ENCODE assay signal across 10 mouse cellular contexts in the genomic region with DNA sequence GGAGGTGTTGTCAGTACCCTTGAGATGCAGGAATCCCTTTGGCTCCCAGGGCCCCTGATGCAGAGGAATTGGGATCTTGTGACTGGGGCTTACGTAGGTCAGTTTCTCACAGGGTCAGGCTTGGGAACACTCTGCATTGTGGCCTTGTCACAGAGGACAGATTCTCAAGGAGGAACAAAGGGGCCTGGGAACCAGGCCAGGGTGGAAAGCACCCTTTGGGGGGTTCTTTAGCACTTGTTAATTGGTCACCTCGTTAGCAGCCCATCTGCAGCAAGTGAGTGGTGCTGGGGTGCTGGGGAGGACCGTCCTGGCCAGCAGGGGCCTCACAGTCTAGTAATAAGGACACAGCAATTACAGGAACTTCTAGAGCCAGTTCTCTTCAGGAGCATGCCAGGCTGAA.
DNase-seq lines count a peak whose midpoint lies in the region; ATAC-seq lines count a peak whose summit lies in the region.
"Had no signal": no experiment of that assay in that cellular context is flagged by ENCODE, and none has a peak within 500 bp of the region (broad histone marks: within the 10 kb centered on the region; RNA-seq: fewer than 3 reads in every experiment).

No protein-coding gene starts in this region.

- no peak overlapping the region for H3K27ac ChIP-seq in forebrain, embryonic 11.5 days (ENCODE audit: low read depth, low read length)
- H3K27ac ChIP-seq: heart, embryonic 13.5 days had no signal

- H3K9ac ChIP-seq in forebrain, embryonic 11.5 days (ENCODE audit: low read length) = no peak overlapping the region
- H3K9ac ChIP-seq: heart, embryonic 13.5 days; lung, embryonic 14.5 days had no signal

- no peak for ATAC-seq in forebrain, embryonic 11.5 days (replicated peaks; ENCODE audit: low FRiP score)
- ATAC-seq in activated CD4-positive, CD25-positive, alpha-beta regulatory T cell, adult 4 months = no peak

- no peak overlapping the region for H3K4me2 ChIP-seq in forebrain, embryonic 11.5 days (ENCODE audit: low read depth, low read length, severe bottlenecking)
- H3K4me2 ChIP-seq: heart, embryonic 13.5 days; lung, embryonic 14.5 days had no signal

- no peaks in the 10 kb centered on the region for H3K36me3 ChIP-seq in forebrain, embryonic 11.5 days (ENCODE audit: control insufficient read depth, insufficient read depth, low read length)
- H3K36me3 ChIP-seq: heart, embryonic 13.5 days had no signal

- WGBS in forebrain, embryonic 11.5 days = 16% methylated on average over 3 of the region's 3 CpGs

- peaks cover 2% of the 10 kb centered on the region; the same call in 1 of the 2 replicates for H3K4me1 ChIP-seq in forebrain, embryonic 11.5 days (replicated peaks; ENCODE audit: control insufficient read depth, insufficient read depth, low read length)

- H3K9me3 ChIP-seq in forebrain, embryonic 11.5 days (ENCODE audit: control insufficient read depth, low read length) = no peaks in the 10 kb centered on the region
- H3K9me3 ChIP-seq: heart, embryonic 13.5 days had no signal

- peak; percentile 48 to 63 for DNase-seq in layer of hippocampus, adult 18-20 months (ENCODE audit: low spot score in 2 of 2)
- DNase-seq in layer of hippocampus, postnatal 25 days (ENCODE audit: extremely low spot score in 1 of 2, low spot score in 1 of 2) = no peak
- DNase-seq in forebrain, embryonic 11.5 days (ENCODE audit: low spot score) = peak; percentile 54
- peak; percentile 66 to 89 for DNase-seq in layer of hippocampus, adult 8-10 months (ENCODE audit: low spot score in 2 of 2)
- peak; percentile 56 for DNase-seq in right cerebral cortex, adult 18-20 months
- DNase-seq in urinary bladder, postnatal 14 days (ENCODE audit: low spot score) = no peak
- DNase-seq: embryo, embryonic 11 days; lung, embryonic 14.5 days had no signal

- H3K27me3 ChIP-seq in forebrain, embryonic 11.5 days (ENCODE audit: control insufficient read depth, insufficient read depth, low read length) = no peaks in the 10 kb centered on the region

- H3K4me3 ChIP-seq in forebrain, embryonic 11.5 days (ENCODE audit: low read depth, low read length) = no peak overlapping the region
- H3K4me3 ChIP-seq: heart, embryonic 13.5 days had no signal

Comparison
In these comparisons a context has a peak if more than half of its experiments do, and no peak if none do; other contexts are left out.
1. DNase-seq: peak in layer of hippocampus, adult 18-20 months (2 of 2), forebrain, embryonic 11.5 days (single experiment), layer of hippocampus, adult 8-10 months (2 of 2) and right cerebral cortex, adult 18-20 months (single experiment); none in layer of hippocampus, postnatal 25 days (0 of 2) and urinary bladder, postnatal 14 days (single experiment).